Mouse (Mus musculus): Measurements from ENCODE around the gene Irf3.

GRCm38 (mm10) chr7:45036702-45037101 is 39.3 kb downstream of the Irf3 start:
- TF ChIP-seq POLR2A (IDR thresholded peaks at IDR 0.05; ENCODE audit: control insufficient read depth, low read depth, low read length) (no peak), CTCF (IDR thresholded peaks at IDR 0.05; ENCODE audit: control insufficient read depth, insufficient read depth, insufficient replicate concordance, low read depth, low read length) (no peak)
